Mouse (Mus musculus): ENCODE data around the gene Ptprq. TPM values are rescaled to one million over a fixed set of nuclear protein-coding genes. Genes with fewer than 3 reads are reported as not detected.
A peak's percentile ranks its signal among the peaks of the same experiment; 100 is the strongest.

Gene Ptprq
- 0.08 and 0.13 TPM in 2 replicates for polyA plus RNA-seq (2015; fragmentation: Nextera tagmentation; extraction: Ambion mirVana)

DNA sequence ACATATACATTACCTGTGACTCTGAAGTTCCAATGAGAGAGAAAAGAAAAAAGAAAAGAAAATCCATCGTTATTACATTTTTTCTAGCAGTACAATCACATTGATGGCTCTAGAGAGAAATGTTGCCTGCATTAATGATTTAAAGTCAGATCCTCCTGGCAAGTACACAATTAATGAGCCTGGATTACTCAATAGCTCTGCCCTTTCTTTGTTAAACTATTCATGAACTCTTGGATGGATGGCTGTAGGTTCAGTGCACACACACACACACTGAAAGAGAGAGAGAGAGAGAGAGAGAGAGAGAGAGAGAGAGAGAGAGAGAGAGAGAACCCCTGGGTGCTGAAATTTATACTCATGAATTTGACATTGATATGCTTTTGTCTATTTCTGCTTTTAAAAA is at the start of gene Ptprq:
TSS of gene Ptprq (minus strand) at position 246 of the 400 bp plus-strand sequence.
- no peak within 1 kb of the TSS for H3K4me2 ChIP-seq
- H3K27me3 ChIP-seq, result no peaks in the 10 kb centered on the region
- H3K4me3 ChIP-seq, result no peak within 1 kb of the TSS
- WGBS, result 29% methylated on average over 1 of the region's 1 CpGs
- no peak within 1 kb of the TSS for H3K27ac ChIP-seq (replicated peaks)
- H3K9me3 ChIP-seq, result no peaks in the 10 kb centered on the region
- H3K36me3 ChIP-seq, result no peaks in the 10 kb centered on the region
- no peak within 1 kb of the TSS for H3K9ac ChIP-seq
- ATAC-seq (ENCODE audit: low FRiP score, low read depth), result no peak
- H3K4me1 ChIP-seq (replicated peaks), result no peaks in the 10 kb centered on the region

GRCm38 (mm10) chr10:107759624-107760023 is 39.8 kb upstream of the Ptprq start:
- WGBS, result 47% methylated on average over 1 of the region's 1 CpGs
- H3K4me1 ChIP-seq (replicated peaks), result no peaks in the 10 kb centered on the region
- H3K4me3 ChIP-seq, result no peak overlapping the region
- H3K4me2 ChIP-seq, result no peak overlapping the region
- no peaks in the 10 kb centered on the region for H3K9me3 ChIP-seq
- no peak overlapping the region for H3K27ac ChIP-seq (replicated peaks)
- no peaks in the 10 kb centered on the region for H3K36me3 ChIP-seq
- no peak overlapping the region for H3K9ac ChIP-seq
- H3K27me3 ChIP-seq, result no peaks in the 10 kb centered on the region
- ATAC-seq (ENCODE audit: low FRiP score, low read depth), result no peak

DNA sequence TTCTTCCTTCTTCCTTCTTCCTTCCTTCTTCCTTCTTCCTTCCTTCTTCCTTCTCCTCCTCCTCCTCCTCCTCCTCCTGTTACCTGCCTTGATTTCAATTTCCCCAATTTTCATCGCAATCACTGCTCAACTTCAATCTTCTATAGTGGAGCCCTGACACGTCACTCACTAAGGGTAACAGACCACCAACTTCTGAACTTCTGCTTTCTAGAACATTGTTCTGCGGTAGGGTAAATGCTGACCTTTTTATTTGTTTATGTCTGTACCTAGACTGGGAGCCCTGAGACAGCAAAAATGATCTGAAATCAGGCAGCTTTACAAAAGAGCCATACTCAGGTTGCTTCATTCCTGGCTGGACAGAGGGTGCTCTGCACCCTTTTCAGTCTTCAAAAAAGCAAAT is 33.6 kb upstream of the Ptprq start:
- 96% methylated on average over 3 of the region's 3 CpGs for WGBS
- Histone ChIP-seq H3K9me3 (no peaks in the 10 kb centered on the region), H3K4me1 (replicated peaks) (0 out of 2 replicates have a peak, but pooled peaks cover 3% of the 10 kb centered on the region), H3K9ac (no peak overlapping the region), H3K27me3 (no peaks in the 10 kb centered on the region), H3K27ac (replicated peaks) (no peak overlapping the region), H3K4me3 (no peak overlapping the region), H3K36me3 (no peaks in the 10 kb centered on the region), H3K4me2 (no peak overlapping the region)
- no peak for ATAC-seq (ENCODE audit: low FRiP score, low read depth)

- peak; percentile 76 for ATAC-seq (ENCODE audit: low FRiP score, low read depth)
- Histone ChIP-seq H3K27me3 (no peaks in the 10 kb centered on the region), H3K4me3 (peak overlapping the region; percentile 13; the same call in 1 of the 2 replicates), H3K4me1 (replicated peaks) (0 out of 2 replicates have a peak, but pooled peaks cover 3% of the 10 kb centered on the region), H3K36me3 (no peaks in the 10 kb centered on the region), H3K4me2 (peak overlapping the region; percentile 38), H3K27ac (replicated peaks) (no peak overlapping the region), H3K9ac (no peak overlapping the region), H3K9me3 (no peaks in the 10 kb centered on the region)
- 21% methylated on average over 15 of the region's 15 CpGs for WGBS
Measured at GRCm38 (mm10) chr10:107752351-107753143, 32.7 kb upstream of the Ptprq start.

- Histone ChIP-seq H3K27ac (replicated peaks) (no peak overlapping the region), H3K27me3 (no peaks in the 10 kb centered on the region), H3K4me2 (peak overlapping the region; percentile 38), H3K4me1 (replicated peaks) (0 out of 2 replicates have a peak, but pooled peaks cover 3% of the 10 kb centered on the region), H3K9me3 (no peaks in the 10 kb centered on the region), H3K4me3 (0 out of 2 replicates have a peak overlapping the region, but pooled peaks have one; percentile 13), H3K9ac (no peak overlapping the region), H3K36me3 (no peaks in the 10 kb centered on the region)
- WGBS, result 32% methylated on average over 6 of the region's 6 CpGs
- peak; percentile 63; the same call in 1 of the 2 replicates for ATAC-seq (ENCODE audit: low FRiP score, low read depth)
Measured at GRCm38 (mm10) chr10:107751944-107752343, 32.1 kb upstream of the Ptprq start.

DNA sequence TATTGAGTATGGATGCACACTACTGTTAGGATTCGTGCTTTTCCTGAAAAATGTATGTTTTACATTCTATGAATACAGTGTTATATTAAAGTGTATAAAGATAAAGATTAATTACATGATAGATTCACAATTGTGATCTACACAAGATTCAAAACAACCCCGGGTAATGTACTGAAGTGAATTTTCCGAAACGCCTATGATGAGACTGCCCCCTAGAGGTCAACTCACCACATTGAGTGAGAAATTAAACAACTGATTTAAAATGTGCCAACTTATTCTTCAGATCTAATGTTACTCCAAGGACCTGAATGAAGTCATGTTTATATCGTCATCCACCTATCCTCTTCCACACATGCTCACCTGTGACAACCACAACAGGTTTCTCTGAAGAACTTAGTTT is 27.7 kb upstream of the Ptprq start:
- 16% methylated on average over 5 of the region's 5 CpGs for WGBS
- Histone ChIP-seq H3K9ac (no peak overlapping the region), H3K9me3 (no peaks in the 10 kb centered on the region), H3K27me3 (no peaks in the 10 kb centered on the region), H3K4me3 (no peak overlapping the region), H3K4me1 (replicated peaks) (0 out of 2 replicates have a peak, but pooled peaks cover 4% of the 10 kb centered on the region), H3K4me2 (no peak overlapping the region), H3K27ac (replicated peaks) (no peak overlapping the region), H3K36me3 (no peaks in the 10 kb centered on the region)
- ATAC-seq (ENCODE audit: low FRiP score, low read depth), result no peak

DNA sequence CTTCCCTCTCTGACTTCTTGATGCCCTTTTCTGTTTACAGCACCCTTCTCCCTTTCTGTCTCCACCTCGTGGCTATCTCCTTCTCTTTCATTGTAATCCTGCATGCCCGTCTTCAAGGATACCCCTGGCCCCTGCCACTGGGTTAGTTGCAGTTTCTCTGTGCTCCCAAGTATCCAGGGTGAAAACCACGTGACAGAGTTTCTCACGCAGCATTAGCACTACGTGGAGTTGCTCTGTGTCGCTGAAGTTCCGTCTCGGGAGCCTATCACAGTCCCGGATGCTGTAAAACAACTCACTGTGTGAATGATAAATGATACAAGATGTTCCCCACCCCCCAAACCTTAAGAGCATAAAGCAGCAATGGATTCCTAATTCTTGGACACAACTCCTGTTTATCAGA is 26.9 kb upstream of the Ptprq start:
- peak overlapping the region; percentile 24; the same call in 1 of the 2 replicates for H3K4me2 ChIP-seq
- no peaks in the 10 kb centered on the region for H3K9me3 ChIP-seq
- H3K4me3 ChIP-seq, result no peak overlapping the region
- H3K36me3 ChIP-seq, result no peaks in the 10 kb centered on the region
- no peaks in the 10 kb centered on the region for H3K27me3 ChIP-seq
- ATAC-seq (ENCODE audit: low FRiP score, low read depth), result peak; percentile 45; the same call in 1 of the 2 replicates
- no peak overlapping the region for H3K27ac ChIP-seq (replicated peaks)
- WGBS, result 21% methylated on average over 9 of the region's 9 CpGs
- 0 out of 2 replicates have a peak, but pooled peaks cover 3% of the 10 kb centered on the region for H3K4me1 ChIP-seq (replicated peaks)
- H3K9ac ChIP-seq, result no peak overlapping the region

DNA sequence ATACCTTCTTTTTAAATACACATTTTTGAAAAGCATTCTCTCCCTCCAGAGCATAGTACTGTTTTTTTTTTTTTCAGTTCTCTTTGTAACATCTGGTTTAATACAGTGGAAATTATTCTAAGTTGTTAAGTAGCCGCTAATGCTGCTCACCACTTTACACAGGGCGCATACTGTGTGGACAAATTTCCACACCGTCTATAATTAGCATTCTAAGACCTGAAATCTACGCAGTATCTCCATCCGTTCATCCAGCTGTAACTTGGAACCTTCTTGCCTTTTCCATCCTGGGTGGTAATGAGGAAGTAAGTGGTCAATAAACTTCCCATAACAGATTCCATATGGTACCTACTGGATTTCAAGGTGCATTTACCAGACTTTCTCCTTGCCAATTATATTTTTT is 20.0 kb upstream of the Ptprq start:
- no peak overlapping the region for H3K27ac ChIP-seq (replicated peaks)
- no peaks in the 10 kb centered on the region for H3K9me3 ChIP-seq
- no peaks in the 10 kb centered on the region for H3K27me3 ChIP-seq
- H3K4me2 ChIP-seq, result no peak overlapping the region
- no peak for ATAC-seq (ENCODE audit: low FRiP score, low read depth)
- no peak overlapping the region for H3K9ac ChIP-seq
- WGBS, result 81% methylated on average over 5 of the region's 5 CpGs
- H3K4me3 ChIP-seq, result no peak overlapping the region
- H3K4me1 ChIP-seq (replicated peaks), result no peaks in the 10 kb centered on the region
- no peaks in the 10 kb centered on the region for H3K36me3 ChIP-seq

- no peaks in the 10 kb centered on the region for H3K27me3 ChIP-seq
- no peak overlapping the region for H3K4me3 ChIP-seq
- no peak overlapping the region for H3K9ac ChIP-seq
- H3K4me1 ChIP-seq (replicated peaks), result no peaks in the 10 kb centered on the region
- H3K36me3 ChIP-seq, result no peaks in the 10 kb centered on the region
- 90% methylated on average over 6 of the region's 6 CpGs for WGBS
- H3K27ac ChIP-seq (replicated peaks), result no peak overlapping the region
- H3K9me3 ChIP-seq, result no peaks in the 10 kb centered on the region
- no peak overlapping the region for H3K4me2 ChIP-seq
- ATAC-seq (ENCODE audit: low FRiP score, low read depth), result no peak
Measured at GRCm38 (mm10) chr10:107737743-107738142, 17.9 kb upstream of the Ptprq start.

DNA sequence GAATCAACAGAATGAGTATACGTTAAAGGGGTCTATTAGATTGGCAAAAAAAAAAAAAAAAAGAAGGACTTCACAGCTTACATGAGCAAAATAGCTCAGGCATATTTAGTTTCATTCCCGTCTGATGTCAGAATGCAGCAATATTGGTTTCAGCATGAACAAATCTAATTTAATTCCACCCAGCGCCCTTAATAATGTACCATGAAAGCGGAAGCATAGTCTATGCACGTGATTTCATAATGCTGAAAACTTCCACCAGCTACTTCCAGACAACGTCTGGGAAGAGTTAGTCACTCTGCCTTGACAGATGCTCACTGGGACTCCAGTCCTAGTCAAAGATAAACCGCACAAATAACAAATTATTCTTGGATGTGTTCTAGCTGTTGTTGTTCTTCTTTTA is 15.6 kb upstream of the Ptprq start:
- Histone ChIP-seq H3K4me3 (no peak overlapping the region), H3K4me1 (replicated peaks) (no peaks in the 10 kb centered on the region), H3K27ac (replicated peaks) (no peak overlapping the region), H3K36me3 (no peaks in the 10 kb centered on the region), H3K9ac (no peak overlapping the region), H3K9me3 (no peaks in the 10 kb centered on the region), H3K27me3 (no peaks in the 10 kb centered on the region), H3K4me2 (no peak overlapping the region)
- ATAC-seq (ENCODE audit: low FRiP score, low read depth), result no peak
- 64% methylated on average over 7 of the region's 7 CpGs for WGBS

- H3K9me3 ChIP-seq, result no peaks in the 10 kb centered on the region
- ATAC-seq (ENCODE audit: low FRiP score, low read depth), result no peak
- no peak overlapping the region for H3K4me3 ChIP-seq
- no peaks in the 10 kb centered on the region for H3K27me3 ChIP-seq
- no peaks in the 10 kb centered on the region for H3K4me1 ChIP-seq (replicated peaks)
- H3K4me2 ChIP-seq, result no peak overlapping the region
- H3K36me3 ChIP-seq, result no peaks in the 10 kb centered on the region
- H3K9ac ChIP-seq, result no peak overlapping the region
- H3K27ac ChIP-seq (replicated peaks), result no peak overlapping the region
Measured at GRCm38 (mm10) chr10:107734327-107734726, 14.5 kb upstream of the Ptprq start.

GRCm38 (mm10) chr10:107725631-107726030 is 5.8 kb upstream of the Ptprq start:
- no peaks in the 10 kb centered on the region for H3K4me1 ChIP-seq (replicated peaks)
- H3K9me3 ChIP-seq, result no peaks in the 10 kb centered on the region
- H3K27me3 ChIP-seq, result no peaks in the 10 kb centered on the region
- no peak overlapping the region for H3K27ac ChIP-seq (replicated peaks)
- ATAC-seq (ENCODE audit: low FRiP score, low read depth), result no peak
- no peaks in the 10 kb centered on the region for H3K36me3 ChIP-seq
- 58% methylated on average over 7 of the region's 7 CpGs for WGBS
- no peak overlapping the region for H3K4me2 ChIP-seq
- no peak overlapping the region for H3K9ac ChIP-seq
- H3K4me3 ChIP-seq, result no peak overlapping the region

Data from hindbrain, embryonic 15.5 days (tissue).